Mouse (Mus musculus): Measurements from ENCODE around the gene Prex1. TPM values are rescaled to one million over a fixed set of nuclear protein-coding genes. Genes with fewer than 3 reads are reported as not detected.

Prex1 gene
- polyA plus RNA-seq, 1 experiment from 2014 or later: 20.9 TPM

DNA sequence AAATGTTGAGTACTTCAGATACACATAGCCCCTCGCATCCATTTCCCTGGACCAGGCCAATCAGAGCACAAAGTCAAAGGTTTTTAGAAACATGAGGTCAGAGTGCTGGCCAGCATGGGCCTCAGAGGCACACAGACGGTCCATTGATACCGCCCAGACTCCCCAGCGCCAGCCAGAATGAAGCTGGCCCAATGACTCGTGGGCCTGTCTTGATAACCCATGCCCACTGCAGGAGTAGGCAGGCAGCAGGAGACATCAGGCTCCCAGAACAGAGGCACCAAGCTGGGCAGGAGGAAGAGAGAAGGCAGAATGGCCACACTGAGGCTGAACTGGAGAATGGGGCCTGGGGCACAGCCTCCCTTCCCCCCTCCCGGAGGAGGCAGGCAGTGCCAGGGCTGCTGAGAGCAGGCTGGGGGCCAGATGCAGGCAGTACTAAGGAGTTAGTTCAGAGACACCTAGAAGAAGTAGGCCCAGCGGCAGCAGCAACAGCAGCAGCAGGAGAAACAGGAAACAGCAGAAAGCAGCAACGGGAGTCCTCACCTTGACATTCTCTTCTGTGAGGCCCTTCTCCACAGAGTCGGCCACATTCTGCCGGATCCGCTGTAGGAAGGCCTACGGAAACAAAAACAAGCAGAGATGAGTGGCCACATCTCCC is 67.1 kb downstream of the Prex1 start:
- H3K4me2 ChIP-seq (replicated peaks; ENCODE audit: low read depth, low read length): no peak overlapping the region
- 74% methylated on average over 12 of the region's 12 CpGs for WGBS
- H3K27ac ChIP-seq (ENCODE audit: low read depth, low read length): 0 out of 2 replicates have a peak overlapping the region, but pooled peaks have one; percentile 36
- H3K27me3 ChIP-seq (ENCODE audit: control insufficient read depth, insufficient read depth, low read length): no peaks in the 10 kb centered on the region
- H3K36me3 ChIP-seq (ENCODE audit: control insufficient read depth, insufficient read depth, low read length): no peaks in the 10 kb centered on the region
- H3K9ac ChIP-seq (ENCODE audit: low read depth, low read length): no peak overlapping the region
- DNase-seq (ENCODE audit: low spot score) (no peak), ATAC-seq (ENCODE audit: low FRiP score) (no peak)
- no peak overlapping the region for H3K4me3 ChIP-seq (ENCODE audit: low read depth, low read length)
- H3K4me1 ChIP-seq (replicated peaks; ENCODE audit: control insufficient read depth, insufficient read depth, low read length): peaks cover 2% of the 10 kb centered on the region; the same call in 1 of the 2 replicates
- H3K9me3 ChIP-seq (ENCODE audit: control insufficient read depth, low read length): no peaks in the 10 kb centered on the region

DNA sequence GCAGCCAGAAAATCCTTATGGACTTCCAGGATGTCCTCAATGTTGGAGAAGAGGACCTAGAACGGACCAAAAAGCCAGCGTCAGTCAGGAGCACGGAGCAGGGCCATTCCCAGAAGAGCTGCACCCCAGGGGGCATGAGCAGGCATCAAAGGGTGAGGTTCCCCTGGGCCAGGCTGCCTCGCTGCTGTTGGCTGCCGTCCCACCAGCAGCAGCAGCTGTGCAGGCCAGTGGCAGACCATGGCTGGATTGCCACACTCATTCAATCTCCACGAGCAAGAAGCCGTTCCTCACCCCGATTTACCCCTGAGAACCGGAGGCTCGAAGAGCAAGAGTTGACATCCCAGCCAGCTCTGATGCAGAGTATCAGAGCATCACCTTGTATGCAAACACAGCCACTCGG is 68.8 kb downstream of the Prex1 start:
- no peaks in the 10 kb centered on the region for H3K4me1 ChIP-seq (replicated peaks; ENCODE audit: control insufficient read depth, insufficient read depth, low read length)
- DNase-seq (ENCODE audit: low spot score) (no peak), ATAC-seq (ENCODE audit: low FRiP score) (no peak)
- no peak overlapping the region for H3K4me3 ChIP-seq (ENCODE audit: low read depth, low read length)
- no peaks in the 10 kb centered on the region for H3K36me3 ChIP-seq (ENCODE audit: control insufficient read depth, insufficient read depth, low read length)
- H3K27ac ChIP-seq (ENCODE audit: low read depth, low read length): no peak overlapping the region
- H3K4me2 ChIP-seq (replicated peaks; ENCODE audit: low read depth, low read length): no peak overlapping the region
- WGBS: 80% methylated on average over 11 of the region's 11 CpGs
- H3K9ac ChIP-seq (ENCODE audit: low read depth, low read length): no peak overlapping the region
- no peaks in the 10 kb centered on the region for H3K9me3 ChIP-seq (ENCODE audit: control insufficient read depth, low read length)
- no peaks in the 10 kb centered on the region for H3K27me3 ChIP-seq (ENCODE audit: control insufficient read depth, insufficient read depth, low read length)

DNA sequence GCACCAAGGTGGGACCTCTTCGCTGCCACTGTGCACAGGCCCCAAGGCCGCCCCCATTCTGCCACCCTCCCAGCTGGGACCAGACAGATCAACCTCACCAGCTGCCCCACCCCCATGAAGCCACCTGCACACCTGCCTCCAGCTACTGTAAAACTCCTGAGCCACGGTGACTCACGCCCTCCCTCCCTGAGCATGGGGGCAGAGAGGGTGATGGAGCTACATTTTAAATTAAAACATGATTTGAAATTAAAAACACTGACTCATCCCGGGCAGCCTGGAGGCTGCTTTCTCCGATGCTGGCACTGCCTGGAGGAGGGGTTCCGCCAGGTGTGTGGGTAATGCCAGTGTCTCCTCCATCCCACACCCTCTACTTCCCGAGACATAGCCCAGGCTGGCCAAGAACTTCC is 71.0 kb downstream of the Prex1 start:
- DNase-seq (ENCODE audit: low spot score) (no peak), ATAC-seq (ENCODE audit: low FRiP score) (no peak)
- Histone ChIP-seq H3K4me3 (ENCODE audit: low read depth, low read length) (no peak overlapping the region), H3K9me3 (ENCODE audit: control insufficient read depth, low read length) (no peaks in the 10 kb centered on the region), H3K9ac (ENCODE audit: low read depth, low read length) (no peak overlapping the region), H3K27me3 (ENCODE audit: control insufficient read depth, insufficient read depth, low read length) (no peaks in the 10 kb centered on the region), H3K27ac (ENCODE audit: low read depth, low read length) (no peak overlapping the region), H3K4me1 (replicated peaks; ENCODE audit: control insufficient read depth, insufficient read depth, low read length) (no peaks in the 10 kb centered on the region), H3K36me3 (ENCODE audit: control insufficient read depth, insufficient read depth, low read length) (no peaks in the 10 kb centered on the region), H3K4me2 (replicated peaks; ENCODE audit: low read depth, low read length) (no peak overlapping the region)
- 90% methylated on average over 8 of the region's 8 CpGs for WGBS

DNA sequence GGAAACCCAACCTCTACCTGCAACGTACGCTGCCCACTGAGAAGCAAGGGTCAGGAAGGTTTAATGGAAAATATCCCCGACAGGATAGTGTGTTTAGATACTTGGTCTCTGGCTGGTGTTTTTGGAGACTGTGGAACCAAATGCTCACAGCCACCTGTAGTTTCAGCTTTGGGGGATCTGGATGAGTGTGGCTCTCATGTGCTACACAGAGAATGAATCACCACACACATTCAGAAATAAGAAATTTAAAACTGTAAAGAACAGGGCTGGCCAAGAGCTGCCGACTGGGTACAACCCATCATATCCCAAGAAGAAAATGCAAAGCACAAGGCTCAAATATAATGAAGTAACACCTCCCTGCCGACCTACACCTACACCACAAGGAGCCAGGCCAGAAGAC is 73.9 kb downstream of the Prex1 start:
- Histone ChIP-seq H3K9ac (ENCODE audit: low read depth, low read length) (no peak overlapping the region), H3K4me3 (ENCODE audit: low read depth, low read length) (no peak overlapping the region), H3K9me3 (ENCODE audit: control insufficient read depth, low read length) (no peaks in the 10 kb centered on the region), H3K4me1 (replicated peaks; ENCODE audit: control insufficient read depth, insufficient read depth, low read length) (0 out of 2 replicates have a peak, but pooled peaks cover 4% of the 10 kb centered on the region), H3K4me2 (replicated peaks; ENCODE audit: low read depth, low read length) (no peak overlapping the region), H3K27ac (ENCODE audit: low read depth, low read length) (no peak overlapping the region), H3K36me3 (ENCODE audit: control insufficient read depth, insufficient read depth, low read length) (no peaks in the 10 kb centered on the region), H3K27me3 (ENCODE audit: control insufficient read depth, insufficient read depth, low read length) (no peaks in the 10 kb centered on the region)
- ATAC-seq (ENCODE audit: low FRiP score) (no peak), DNase-seq (ENCODE audit: low spot score) (no peak)
- WGBS: 92% methylated on average over 5 of the region's 5 CpGs

DNA sequence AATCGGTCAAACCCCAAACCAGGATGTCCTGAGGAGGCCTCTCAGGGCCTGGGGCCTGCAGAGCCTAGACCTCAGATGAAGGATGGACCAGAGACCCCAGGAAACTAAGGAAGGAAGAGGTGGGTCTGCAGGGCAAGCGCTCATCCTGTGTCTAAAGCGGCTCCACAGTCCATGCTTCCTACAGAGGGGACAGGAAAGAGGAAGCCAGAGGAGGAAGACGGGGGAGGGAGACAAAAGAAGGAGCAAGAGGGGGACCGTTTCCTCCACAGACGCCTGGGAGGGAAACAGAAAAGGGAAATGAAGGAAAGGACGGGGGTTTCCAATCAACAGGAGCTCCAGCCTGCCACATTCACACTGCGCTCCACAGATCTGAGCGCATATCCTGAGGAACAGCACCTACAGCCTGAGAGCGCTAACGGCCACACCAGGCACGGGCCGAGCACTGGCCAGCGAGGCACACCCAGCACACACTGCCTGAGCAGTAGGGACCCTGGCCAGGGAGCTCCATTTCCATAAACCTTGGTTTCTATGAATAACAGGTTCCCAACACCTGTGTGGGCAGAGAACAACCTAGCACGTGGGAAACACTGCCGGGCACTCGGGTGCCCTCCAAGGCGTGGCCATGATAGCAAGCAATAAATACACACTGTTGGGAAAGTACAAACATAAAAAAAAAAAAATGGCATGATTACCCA is 74.5 kb downstream of the Prex1 start:
- ATAC-seq (ENCODE audit: low FRiP score) (no peak), DNase-seq (ENCODE audit: low spot score) (no peak)
- no peaks in the 10 kb centered on the region for H3K27me3 ChIP-seq (ENCODE audit: control insufficient read depth, insufficient read depth, low read length)
- H3K27ac ChIP-seq (ENCODE audit: low read depth, low read length): no peak overlapping the region
- H3K9ac ChIP-seq (ENCODE audit: low read depth, low read length): no peak overlapping the region
- H3K4me2 ChIP-seq (replicated peaks; ENCODE audit: low read depth, low read length): no peak overlapping the region
- H3K36me3 ChIP-seq (ENCODE audit: control insufficient read depth, insufficient read depth, low read length): no peaks in the 10 kb centered on the region
- H3K9me3 ChIP-seq (ENCODE audit: control insufficient read depth, low read length): no peaks in the 10 kb centered on the region
- 0 out of 2 replicates have a peak, but pooled peaks cover 4% of the 10 kb centered on the region for H3K4me1 ChIP-seq (replicated peaks; ENCODE audit: control insufficient read depth, insufficient read depth, low read length)
- H3K4me3 ChIP-seq (ENCODE audit: low read depth, low read length): no peak overlapping the region
- 77% methylated on average over 18 of the region's 18 CpGs for WGBS

DNA sequence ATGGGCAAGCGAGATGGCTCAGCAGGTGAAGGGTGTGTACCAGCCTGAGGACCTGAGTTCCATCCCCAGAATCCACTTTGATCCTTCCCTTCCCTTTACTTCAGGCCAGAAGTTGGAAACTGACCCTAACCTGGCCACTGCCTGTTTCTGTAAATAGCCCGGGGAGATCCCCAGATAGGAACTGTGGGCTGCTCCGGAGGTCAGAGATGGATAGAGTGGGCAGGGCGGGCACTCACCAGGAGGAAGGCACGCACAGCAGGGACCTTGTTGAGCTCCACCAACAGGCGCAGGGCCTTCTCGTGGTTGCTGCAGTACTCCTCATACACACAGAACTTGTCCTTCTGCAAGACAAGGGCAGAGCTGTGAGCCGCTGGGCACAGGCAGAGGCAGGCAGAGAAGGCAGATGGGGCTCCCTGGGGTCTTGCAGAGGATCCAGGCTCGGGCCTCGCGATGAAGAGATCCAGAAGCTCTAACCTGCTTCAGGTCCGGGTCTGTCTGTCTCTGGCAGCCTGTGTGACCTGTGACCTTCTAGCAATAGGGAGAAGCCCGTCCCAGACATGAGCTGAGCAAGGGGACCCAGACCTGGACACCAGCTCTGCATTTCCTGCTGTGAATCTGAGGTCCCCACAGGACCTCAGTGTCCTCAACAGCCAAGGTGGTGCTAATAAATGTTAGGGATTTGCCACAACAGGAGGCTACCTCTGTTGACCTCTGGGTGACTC is 75.4 kb downstream of the Prex1 start:
- Histone ChIP-seq H3K9me3 (ENCODE audit: control insufficient read depth, low read length) (no peaks in the 10 kb centered on the region), H3K36me3 (ENCODE audit: control insufficient read depth, insufficient read depth, low read length) (no peaks in the 10 kb centered on the region), H3K4me3 (ENCODE audit: low read depth, low read length) (no peak overlapping the region), H3K4me2 (replicated peaks; ENCODE audit: low read depth, low read length) (no peak overlapping the region), H3K27me3 (ENCODE audit: control insufficient read depth, insufficient read depth, low read length) (no peaks in the 10 kb centered on the region), H3K9ac (ENCODE audit: low read depth, low read length) (no peak overlapping the region), H3K4me1 (replicated peaks; ENCODE audit: control insufficient read depth, insufficient read depth, low read length) (0 out of 2 replicates have a peak, but pooled peaks cover 4% of the 10 kb centered on the region), H3K27ac (ENCODE audit: low read depth, low read length) (no peak overlapping the region)
- WGBS: 74% methylated on average over 13 of the region's 13 CpGs
- DNase-seq (ENCODE audit: low spot score): no peak
- no peak for ATAC-seq (ENCODE audit: low FRiP score)

DNA sequence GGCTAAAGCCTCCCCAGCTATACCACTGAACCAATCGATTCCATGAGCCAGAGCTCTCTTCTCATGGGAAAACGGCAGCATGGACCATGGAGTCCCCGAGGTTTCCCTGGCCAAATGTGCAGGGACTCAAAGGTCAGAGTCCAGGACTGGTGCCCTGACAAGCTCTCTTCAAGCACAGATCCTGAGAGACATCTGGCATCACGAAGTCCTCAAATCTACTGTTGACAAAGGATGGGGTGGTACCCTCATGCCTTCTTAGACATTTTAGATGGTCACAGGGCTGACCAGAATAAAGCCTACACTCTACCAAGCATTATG is 76.0 kb downstream of the Prex1 start:
- ATAC-seq (ENCODE audit: low FRiP score) (no peak), DNase-seq (ENCODE audit: low spot score) (no peak)
- Histone ChIP-seq H3K27me3 (ENCODE audit: control insufficient read depth, insufficient read depth, low read length) (no peaks in the 10 kb centered on the region), H3K9me3 (ENCODE audit: control insufficient read depth, low read length) (no peaks in the 10 kb centered on the region), H3K4me2 (replicated peaks; ENCODE audit: low read depth, low read length) (no peak overlapping the region), H3K36me3 (ENCODE audit: control insufficient read depth, insufficient read depth, low read length) (no peaks in the 10 kb centered on the region), H3K4me1 (replicated peaks; ENCODE audit: control insufficient read depth, insufficient read depth, low read length) (0 out of 2 replicates have a peak, but pooled peaks cover 4% of the 10 kb centered on the region), H3K27ac (ENCODE audit: low read depth, low read length) (0 out of 2 replicates have a peak overlapping the region, but pooled peaks have one; percentile 56), H3K4me3 (ENCODE audit: low read depth, low read length) (no peak overlapping the region), H3K9ac (ENCODE audit: low read depth, low read length) (no peak overlapping the region)
- 71% methylated on average over 4 of the region's 4 CpGs for WGBS

DNA sequence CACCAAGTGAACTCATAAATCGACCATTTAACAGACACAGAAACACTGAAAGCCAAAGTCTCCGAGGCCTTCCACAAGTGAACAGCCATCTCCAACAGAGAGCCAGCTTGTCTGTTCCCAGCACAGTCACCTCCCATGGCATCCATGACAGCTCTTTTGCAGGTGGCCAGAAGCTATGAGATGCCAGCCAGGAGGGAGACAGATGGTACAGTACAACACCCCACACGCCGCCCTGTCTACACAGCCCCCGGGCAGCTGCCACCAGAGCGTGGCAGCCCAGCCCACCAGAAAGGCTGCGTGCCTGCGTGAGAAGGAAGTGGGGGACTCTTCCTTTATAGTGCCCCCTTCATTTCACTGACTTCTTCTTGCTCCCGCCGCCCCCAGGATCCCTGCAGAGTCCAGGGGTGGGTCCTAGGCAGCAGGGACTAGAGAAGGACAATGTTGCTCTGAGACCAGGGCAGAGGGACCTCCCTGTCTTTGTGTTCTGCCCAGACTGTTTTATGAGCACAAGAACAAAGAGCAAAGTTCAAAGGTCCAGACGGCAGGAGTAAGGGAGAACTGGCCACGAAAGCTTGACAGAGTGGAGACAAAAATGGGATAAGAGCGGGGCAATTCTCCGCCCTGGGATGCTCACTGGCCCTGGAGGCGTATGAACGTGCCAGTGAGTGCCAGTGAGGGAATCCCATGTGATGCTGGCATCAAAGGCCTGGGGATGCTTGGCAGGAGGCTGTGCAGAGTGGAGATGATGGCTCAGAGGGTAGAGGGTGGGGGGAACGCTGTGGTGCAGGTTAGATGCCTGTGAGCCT is 76.6 kb downstream of the Prex1 start:
- H3K27ac ChIP-seq (ENCODE audit: low read depth, low read length): peak overlapping the region; percentile 56; the same call in 1 of the 2 replicates
- H3K4me2 ChIP-seq (replicated peaks; ENCODE audit: low read depth, low read length): no peak overlapping the region
- no peak for DNase-seq (ENCODE audit: low spot score)
- no peak overlapping the region for H3K4me3 ChIP-seq (ENCODE audit: low read depth, low read length)
- no peak overlapping the region for H3K9ac ChIP-seq (ENCODE audit: low read depth, low read length)
- no peaks in the 10 kb centered on the region for H3K27me3 ChIP-seq (ENCODE audit: control insufficient read depth, insufficient read depth, low read length)
- WGBS: 45% methylated on average over 17 of the region's 17 CpGs
- no peak for ATAC-seq (ENCODE audit: low FRiP score)
- no peaks in the 10 kb centered on the region for H3K9me3 ChIP-seq (ENCODE audit: control insufficient read depth, low read length)
- H3K36me3 ChIP-seq (ENCODE audit: control insufficient read depth, insufficient read depth, low read length): no peaks in the 10 kb centered on the region
- 0 out of 2 replicates have a peak, but pooled peaks cover 4% of the 10 kb centered on the region for H3K4me1 ChIP-seq (replicated peaks; ENCODE audit: control insufficient read depth, insufficient read depth, low read length)
